Mouse (Mus musculus) kidney, embryonic 16.5 days (tissue): ENCODE results near the gene E030018B13Rik. TPM values are rescaled to one million over a fixed set of nuclear protein-coding genes. Genes with fewer than 3 reads are reported as not detected.

Experiments
- ATAC-seq: fragments of 200-750 bp; cut with Nextera tagmentation; 2 replicates; pipeline ENCODE4 v1.8.0; 2017; ENCODE audit warnings: moderate TSS enrichment; ENCODE audit not compliant: low FRiP score, low TSS enrichment
- H3K27ac ChIP-seq: fragments of 300-500 bp; sonication (generic); 2 replicates; pipeline ENCODE4 v1.5.1; 2014; ENCODE audit warnings: low read length
- H3K27me3 ChIP-seq: fragments of 300-500 bp; sonication (generic); 2 replicates; pipeline ENCODE4 v1.6.1; 2014; ENCODE audit warnings: low read length, control low read depth, mixed read lengths; ENCODE audit not compliant: insufficient read depth
- H3K36me3 ChIP-seq: fragments of 300-500 bp; sonication (generic); 2 replicates; pipeline ENCODE4 v1.6.1; 2014; ENCODE audit warnings: low read length, control low read depth, mixed read lengths; ENCODE audit not compliant: insufficient read depth
- H3K4me1 ChIP-seq: fragments of 300-500 bp; sonication (generic); 2 replicates; pipeline ENCODE4 v1.6.1; 2014; ENCODE audit warnings: low read length, control low read depth, mixed read lengths; ENCODE audit not compliant: insufficient read depth
- H3K4me2 ChIP-seq: fragments of 300-500 bp; sonication (generic); replicated peaks from 2 replicates; pipeline ENCODE4 v1.6.1; 2014; ENCODE audit warnings: low read depth, low read length
- H3K4me3 ChIP-seq: fragments of 300-500 bp; sonication (generic); 2 replicates; pipeline ENCODE4 v1.5.1; 2014; ENCODE audit warnings: mild to moderate bottlenecking, low read length
- H3K9ac ChIP-seq: fragments of 300-500 bp; sonication (generic); replicated peaks from 2 replicates; pipeline ENCODE4 v1.6.1; 2014; ENCODE audit warnings: low read length
- H3K9me3 ChIP-seq: fragments of 300-500 bp; sonication (generic); 2 replicates; pipeline ENCODE4 v1.6.1; 2016; ENCODE audit warnings: low read length, control low read depth
- WGBS: fragments of 180-500 bp; shearing (Covaris S2); extraction: QIAGEN DNeasy Blood & Tissue Kit; methylation state at CpG from one replicate; pipeline ENCODE4 v1.1.7; 2014; 5-methylcytosine and 5-hydroxymethylcytosine counted together
- polyA plus RNA-seq: library from polyadenylated mRNA; unstranded; fragments of >200 nt; fragmentation: Nextera tagmentation; extraction: Ambion mirVana; gene quantifications from 2 replicates; pipeline ENCODE4 v1.2.1, GENCODE M21; 2015

The E030018B13Rik gene
- polyA plus RNA-seq, 1 experiment from 2014 or later, result not detected

GRCm38 (mm10) chr7:63887034-63887551 is 29.6 kb upstream of the E030018B13Rik start:
- Histone ChIP-seq H3K9me3 (no peaks in the 10 kb centered on the region), H3K4me1 (peaks cover 19% of the 10 kb centered on the region), H3K36me3 (peaks cover 13% of the 10 kb centered on the region), H3K4me3 (no peak overlapping the region), H3K27ac (0 out of 2 replicates have a peak overlapping the region, but pooled peaks have one; percentile 43), H3K27me3 (no peaks in the 10 kb centered on the region), H3K4me2 (no peak overlapping the region), H3K9ac (no peak overlapping the region)
- ATAC-seq, result peak; percentile 76
- 24% methylated on average over 8 of the region's 8 CpGs for WGBS

- no peak overlapping the region for H3K4me2 ChIP-seq
- H3K4me1 ChIP-seq, result peaks cover 19% of the 10 kb centered on the region
- H3K36me3 ChIP-seq, result peaks cover 13% of the 10 kb centered on the region
- WGBS, result 75% methylated on average over 10 of the region's 10 CpGs
- no peak for ATAC-seq
- H3K9me3 ChIP-seq, result no peaks in the 10 kb centered on the region
- no peaks in the 10 kb centered on the region for H3K27me3 ChIP-seq
- no peak overlapping the region for H3K4me3 ChIP-seq
- no peak overlapping the region for H3K27ac ChIP-seq
- no peak overlapping the region for H3K9ac ChIP-seq
Observed at GRCm38 (mm10) chr7:63887602-63888123, 29.0 kb upstream of the E030018B13Rik start.

- Histone ChIP-seq H3K9ac (no peak overlapping the region), H3K4me2 (no peak overlapping the region), H3K4me1 (peaks cover 19% of the 10 kb centered on the region), H3K4me3 (no peak overlapping the region), H3K9me3 (no peaks in the 10 kb centered on the region), H3K36me3 (peaks cover 13% of the 10 kb centered on the region), H3K27me3 (no peaks in the 10 kb centered on the region), H3K27ac (no peak overlapping the region)
- no peak for ATAC-seq
- WGBS, result 70% methylated on average over 6 of the region's 6 CpGs
Observed at GRCm38 (mm10) chr7:63888674-63889073, 28.0 kb upstream of the E030018B13Rik start.

- peaks cover 13% of the 10 kb centered on the region for H3K36me3 ChIP-seq
- 85% methylated on average over 9 of the region's 9 CpGs for WGBS
- peaks cover 19% of the 10 kb centered on the region for H3K4me1 ChIP-seq
- no peaks in the 10 kb centered on the region for H3K27me3 ChIP-seq
- H3K27ac ChIP-seq, result no peak overlapping the region
- H3K9me3 ChIP-seq, result no peaks in the 10 kb centered on the region
- no peak overlapping the region for H3K4me3 ChIP-seq
- no peak overlapping the region for H3K9ac ChIP-seq
- H3K4me2 ChIP-seq, result no peak overlapping the region
- ATAC-seq, result no peak
Observed at GRCm38 (mm10) chr7:63889116-63889975, 27.3 kb upstream of the E030018B13Rik start.

GRCm38 (mm10) chr7:63891488-63892075 is 25.1 kb upstream of the E030018B13Rik start:
- Histone ChIP-seq H3K27me3 (no peaks in the 10 kb centered on the region), H3K36me3 (peaks cover 13% of the 10 kb centered on the region), H3K4me2 (no peak overlapping the region), H3K9me3 (no peaks in the 10 kb centered on the region), H3K4me1 (peaks cover 27% of the 10 kb centered on the region), H3K4me3 (no peak overlapping the region), H3K27ac (no peak overlapping the region), H3K9ac (no peak overlapping the region)
- 79% methylated on average over 43 of the region's 43 CpGs for WGBS
- no peak for ATAC-seq

- no peak for ATAC-seq
- WGBS, result 91% methylated on average over 5 of the region's 5 CpGs
- Histone ChIP-seq H3K4me3 (no peak overlapping the region), H3K9ac (no peak overlapping the region), H3K36me3 (peaks cover 13% of the 10 kb centered on the region), H3K4me2 (no peak overlapping the region), H3K4me1 (peaks cover 30% of the 10 kb centered on the region), H3K9me3 (no peaks in the 10 kb centered on the region), H3K27ac (no peak overlapping the region), H3K27me3 (no peaks in the 10 kb centered on the region)
Observed at GRCm38 (mm10) chr7:63893201-63893600, 23.5 kb upstream of the E030018B13Rik start.

- Histone ChIP-seq H3K9me3 (no peaks in the 10 kb centered on the region), H3K36me3 (peaks cover 13% of the 10 kb centered on the region), H3K4me1 (peaks cover 27% of the 10 kb centered on the region), H3K27me3 (no peaks in the 10 kb centered on the region), H3K9ac (no peak overlapping the region), H3K4me3 (no peak overlapping the region), H3K27ac (no peak overlapping the region), H3K4me2 (no peak overlapping the region)
- 82% methylated on average over 4 of the region's 4 CpGs for WGBS
- ATAC-seq, result no peak
Observed at GRCm38 (mm10) chr7:63893729-63894128, 22.9 kb upstream of the E030018B13Rik start.

- 83% methylated on average over 4 of the region's 4 CpGs for WGBS
- H3K27me3 ChIP-seq, result no peaks in the 10 kb centered on the region
- H3K4me2 ChIP-seq, result no peak overlapping the region
- H3K4me1 ChIP-seq, result peaks cover 23% of the 10 kb centered on the region
- H3K36me3 ChIP-seq, result peaks cover 13% of the 10 kb centered on the region
- H3K27ac ChIP-seq, result no peak overlapping the region
- H3K9me3 ChIP-seq, result no peaks in the 10 kb centered on the region
- no peak for ATAC-seq
- H3K4me3 ChIP-seq, result no peak overlapping the region
- H3K9ac ChIP-seq, result no peak overlapping the region
Observed at GRCm38 (mm10) chr7:63894662-63895061, 22.0 kb upstream of the E030018B13Rik start.

- no peak for ATAC-seq
Observed at GRCm38 (mm10) chr7:63895223-63895622, 21.4 kb upstream of the E030018B13Rik start.

More at GRCm38 (mm10) chr7:63895223-63895622, 21.4 kb upstream of the E030018B13Rik start:
- Histone ChIP-seq H3K27ac (no peak overlapping the region), H3K9me3 (no peaks in the 10 kb centered on the region), H3K4me1 (peaks cover 23% of the 10 kb centered on the region), H3K9ac (no peak overlapping the region), H3K36me3 (peaks cover 9% of the 10 kb centered on the region), H3K4me3 (no peak overlapping the region), H3K27me3 (no peaks in the 10 kb centered on the region), H3K4me2 (no peak overlapping the region)
- 94% methylated on average over 3 of the region's 3 CpGs for WGBS
